Mouse (Mus musculus) stomach, embryonic 16.5 days (tissue): Measurements from ENCODE around the gene Fam184a. TPM values are rescaled to one million over a fixed set of nuclear protein-coding genes. Genes with fewer than 3 reads are reported as not detected.

Source experiments
- ATAC-seq: fragments of 200-750 bp; cut with Nextera tagmentation; 2 replicates; pipeline ENCODE4 v1.8.0; 2017; ENCODE audit warnings: moderate number of reproducible peaks, moderate TSS enrichment; ENCODE audit not compliant: insufficient read depth, low FRiP score
- H3K27ac ChIP-seq: fragments of 300-500 bp; sonication (generic); 2 replicates; pipeline ENCODE4 v1.5.1; 2014; ENCODE audit warnings: low read length
- H3K27me3 ChIP-seq: fragments of 300-500 bp; sonication (generic); 2 replicates; pipeline ENCODE4 v1.6.1; 2014; ENCODE audit warnings: low read length, control low read depth, mixed read lengths; ENCODE audit not compliant: control insufficient read depth, insufficient read depth
- H3K36me3 ChIP-seq: fragments of 300-500 bp; sonication (generic); 2 replicates; pipeline ENCODE4 v1.6.1; 2014; ENCODE audit warnings: low read length; ENCODE audit not compliant: control insufficient read depth, insufficient read depth
- H3K4me1 ChIP-seq: fragments of 300-500 bp; sonication (generic); 2 replicates; pipeline ENCODE4 v1.6.1; 2014; ENCODE audit warnings: low read length, control low read depth, mixed read lengths; ENCODE audit not compliant: control insufficient read depth, insufficient read depth
- H3K4me2 ChIP-seq: fragments of 300-500 bp; sonication (generic); 2 replicates; pipeline ENCODE4 v1.6.1; 2014; ENCODE audit warnings: low read depth, low read length, mixed read lengths
- H3K4me3 ChIP-seq: fragments of 300-500 bp; sonication (generic); replicated peaks from 2 replicates; pipeline ENCODE4 v1.5.1; 2014; ENCODE audit warnings: mild to moderate bottlenecking, low read length
- H3K9ac ChIP-seq: fragments of 300-500 bp; sonication (generic); 2 replicates; pipeline ENCODE4 v1.6.1; 2014; ENCODE audit warnings: low read length
- H3K9me3 ChIP-seq: fragments of 300-500 bp; sonication (generic); replicated peaks from 2 replicates; pipeline ENCODE4 v1.6.1; 2016; ENCODE audit warnings: low read length, control low read depth; ENCODE audit not compliant: control insufficient read depth
- WGBS: fragments of 180-500 bp; shearing (Covaris S2); extraction: QIAGEN DNeasy Blood & Tissue Kit; methylation state at CpG from one replicate; pipeline ENCODE4 v1.1.7; 2014; 5-methylcytosine and 5-hydroxymethylcytosine counted together
- polyA plus RNA-seq: library from polyadenylated mRNA; unstranded; fragments of >200 nt; fragmentation: Nextera tagmentation; extraction: Ambion mirVana; gene quantifications from 2 replicates; pipeline ENCODE4 v1.2.1, GENCODE M21; 2015

Fam184a gene
- polyA plus RNA-seq, 1 experiment from 2014 or later = 2.3 TPM

GRCm38 (mm10) chr10:53596677-53597120 lies 154.2 kb downstream of the Fam184a start, which contains the start of gene Asf1a:
Asf1a (plus strand) TSS chr10:53596757.
- H3K27ac ChIP-seq = peak within 1 kb of the TSS; percentile 99
- peak within 1 kb of the TSS; percentile 57 for H3K4me2 ChIP-seq
- H3K27me3 ChIP-seq = no peaks in the 10 kb centered on the region
- H3K4me1 ChIP-seq = peaks cover 16% of the 10 kb centered on the region
- no peaks in the 10 kb centered on the region for H3K9me3 ChIP-seq
- no peaks in the 10 kb centered on the region for H3K36me3 ChIP-seq
- H3K9ac ChIP-seq = peak within 1 kb of the TSS; percentile 96
- H3K4me3 ChIP-seq = peak within 1 kb of the TSS; percentile 79
- under 1% methylated on average over 39 of the region's 52 CpGs for WGBS
- peak; percentile 97 for ATAC-seq

GRCm38 (mm10) chr10:53595744-53596676 lies 154.9 kb downstream of the Fam184a start:
- H3K4me2 ChIP-seq = peak overlapping the region; percentile 57
- H3K27ac ChIP-seq = peak overlapping the region; percentile 98
- H3K9ac ChIP-seq = peak overlapping the region; percentile 78
- no peaks in the 10 kb centered on the region for H3K36me3 ChIP-seq
- H3K4me3 ChIP-seq = peak overlapping the region; percentile 55
- ATAC-seq = peak; percentile 11; the same call in 1 of the 2 replicates
- 4% methylated on average over 26 of the region's 27 CpGs for WGBS
- no peaks in the 10 kb centered on the region for H3K9me3 ChIP-seq
- no peaks in the 10 kb centered on the region for H3K27me3 ChIP-seq
- peaks cover 16% of the 10 kb centered on the region for H3K4me1 ChIP-seq

GRCm38 (mm10) chr10:53585777-53586176 lies 165.1 kb downstream of the Fam184a start:
- Histone ChIP-seq H3K9ac (no peak overlapping the region), H3K4me1 (peaks cover 4% of the 10 kb centered on the region; the same call in 1 of the 2 replicates), H3K4me3 (no peak overlapping the region), H3K4me2 (no peak overlapping the region), H3K36me3 (no peaks in the 10 kb centered on the region), H3K27me3 (no peaks in the 10 kb centered on the region), H3K27ac (no peak overlapping the region), H3K9me3 (no peaks in the 10 kb centered on the region)
- no peak for ATAC-seq
- WGBS = 84% methylated on average over 3 of the region's 3 CpGs

Other genes starting within 250 kb of the Fam184a start
- gene Asf1a, start 154.4 kb downstream of the Fam184a start, polyA plus RNA-seq = 68.6 and 77.3 TPM in 2 replicates
- gene Mcm9, start 120.7 kb downstream of the Fam184a start, polyA plus RNA-seq = 6.1 and 8.7 TPM in 2 replicates